Mouse (Mus musculus) adrenal gland, adult 8-10 months (tissue): ENCODE measurements around the gene Gm11168. TPM values are rescaled to one million over a fixed set of nuclear protein-coding genes. Genes with fewer than 3 reads are reported as not detected.
"Not testable (repeated sequence)": the region's sequence is repeated elsewhere in the genome, so short reads cannot be mapped to it uniquely, and the experiment has no call there.

ENCODE experiments used
- DNase-seq: peaks from one replicate; pipeline ENCODE4 v3.0.0; 2022
- total RNA-seq, 4 experiments: library from RNA; stranded (reverse); gene quantifications; 2 replicates each; pipeline ENCODE4 v1.2.4; 2022

Gm11168 gene
- under 1 TPM in 1 of 4 experiments, not detected in 3; 0.59 TPM for total RNA-seq

DNA sequence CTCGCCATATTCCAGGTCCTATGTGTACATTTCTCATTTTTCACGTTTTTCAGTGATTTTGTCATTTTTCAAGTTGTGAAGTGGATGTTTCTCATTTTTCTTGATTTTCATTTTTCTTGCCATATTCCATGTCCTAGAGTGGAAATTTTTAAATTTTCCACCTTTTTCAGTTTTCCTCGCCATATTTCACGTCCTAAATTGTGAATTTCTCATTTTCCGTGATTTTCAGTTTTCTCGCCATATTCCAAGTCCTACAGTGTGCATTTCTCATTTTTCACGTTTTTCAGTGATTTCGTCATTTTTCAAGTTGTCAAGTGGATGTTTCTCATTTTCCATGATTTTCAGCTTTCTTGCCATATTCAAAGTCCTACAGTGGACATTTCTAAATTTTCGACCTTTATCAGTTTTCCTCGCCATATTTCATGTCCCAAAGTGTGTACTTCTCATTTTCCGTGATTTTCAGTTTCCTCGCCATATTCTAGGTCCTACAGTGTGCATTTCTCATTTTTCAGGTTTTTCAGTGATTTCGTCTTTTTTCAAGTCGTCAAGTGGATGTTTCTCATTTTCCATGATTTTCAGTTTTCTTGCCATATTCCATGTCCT, at the start of gene Gm11168:
Gene Gm11168 (plus strand): TSS at position 553 of the 603 bp plus-strand sequence.
- not testable (repeated sequence) for DNase-seq

DNA sequence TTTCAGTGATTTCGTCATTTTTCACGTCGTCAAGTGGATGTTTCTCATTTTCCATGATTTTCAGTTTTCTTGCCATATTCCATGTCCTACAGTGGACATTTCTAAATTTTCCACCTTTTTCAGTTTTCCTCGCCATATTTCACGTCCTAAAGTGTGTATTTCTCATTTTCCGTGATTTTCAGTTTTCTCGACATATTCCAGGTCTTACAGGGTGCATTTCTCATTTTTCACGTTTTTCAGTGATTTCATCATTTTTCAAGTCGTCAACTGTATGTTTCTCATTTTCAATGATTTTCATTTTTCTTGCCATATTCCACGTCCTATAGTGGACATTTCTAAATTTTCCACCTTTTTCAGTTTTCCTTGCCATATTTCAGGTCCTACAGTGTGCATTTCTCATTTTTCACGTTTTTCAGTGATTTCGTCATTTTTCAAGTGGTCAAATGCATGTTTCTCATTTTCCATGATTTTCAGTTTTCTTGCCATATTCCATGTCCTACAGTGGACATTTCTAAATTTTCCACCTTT, 2.6 kb upstream of the Gm11168 start, which contains the start of gene Gm10722:
Gene Gm10722 (plus strand): TSS at position 478 of the 528 bp plus-strand sequence.
- DNase-seq, result not testable (repeated sequence)

DNA sequence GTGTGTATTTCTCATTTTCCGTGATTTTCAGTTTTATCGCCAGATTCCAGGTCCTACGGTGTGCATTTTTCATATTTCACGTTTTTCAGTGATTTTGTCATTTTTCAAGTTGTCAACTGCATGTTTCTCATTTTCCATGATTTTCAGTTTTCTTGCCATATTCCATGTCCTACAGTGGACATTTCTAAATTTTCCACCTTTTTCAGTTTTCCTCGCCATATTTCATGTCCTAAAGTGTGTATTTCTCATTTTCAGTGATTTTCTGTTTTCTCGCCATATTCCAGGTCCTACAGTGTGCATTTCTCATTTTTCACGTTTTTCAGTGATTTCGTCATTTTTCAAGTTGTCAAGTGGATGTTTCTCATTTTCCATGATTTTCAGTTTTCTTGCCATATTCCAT, 2.1 kb upstream of the Gm11168 start:
- not testable (repeated sequence) for DNase-seq

DNA sequence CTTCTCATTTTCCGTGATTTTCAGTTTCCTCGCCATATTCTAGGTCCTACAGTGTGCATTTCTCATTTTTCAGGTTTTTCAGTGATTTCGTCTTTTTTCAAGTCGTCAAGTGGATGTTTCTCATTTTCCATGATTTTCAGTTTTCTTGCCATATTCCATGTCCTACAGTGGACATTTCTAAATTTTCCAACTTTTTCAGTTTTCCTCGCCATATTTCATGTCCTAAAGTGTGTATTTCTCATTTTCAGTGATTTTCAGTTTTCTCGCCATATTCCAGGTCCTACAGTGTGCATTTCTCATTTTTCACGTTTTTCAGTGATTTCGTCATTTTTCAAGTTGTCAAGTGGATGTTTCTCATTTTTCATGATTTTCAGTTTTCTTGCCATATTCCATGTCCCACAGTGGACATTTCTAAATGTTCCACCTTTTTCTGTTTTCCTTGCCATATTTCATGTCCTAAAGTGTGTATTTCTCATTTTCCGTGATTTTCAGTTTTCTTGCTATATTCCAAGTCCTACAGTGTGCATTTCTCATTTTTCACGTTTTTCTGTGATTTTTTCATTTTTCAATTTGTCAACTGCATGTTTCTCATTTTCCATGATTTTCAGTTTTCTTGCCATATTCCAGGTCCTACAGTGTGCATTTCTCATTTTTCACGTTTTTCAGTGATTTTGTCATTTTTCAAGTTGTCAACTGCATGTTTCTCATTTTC, 1.0 kb upstream of the Gm11168 start:
- peak; percentile 97 for DNase-seq

GRCm38 (mm10) chr9:3006179-3006578, 3.0 kb downstream of the Gm11168 start:
- not testable (repeated sequence) for DNase-seq

- DNase-seq, result peak; percentile 94
Observed at GRCm38 (mm10) chr9:3006636-3007035, 3.5 kb downstream of the Gm11168 start.

DNA sequence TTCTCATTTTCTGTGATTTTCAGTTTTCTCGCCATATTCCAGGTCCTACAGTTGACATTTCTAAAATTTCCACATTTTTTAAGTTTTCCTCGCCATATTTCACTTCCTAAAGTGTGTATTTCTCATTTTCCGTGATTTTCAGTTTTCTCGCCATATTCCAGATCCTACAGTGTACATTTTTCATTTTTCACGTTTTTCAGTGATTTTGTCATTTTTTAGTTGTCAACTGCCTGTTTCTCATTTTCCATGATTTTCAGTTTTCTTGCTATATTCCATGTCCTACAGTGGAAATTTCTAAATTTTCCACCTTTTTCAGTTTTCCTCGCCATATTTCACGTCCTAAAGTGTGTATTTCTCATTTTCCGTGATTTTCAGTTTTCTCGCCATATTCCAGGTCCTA, 4.1 kb downstream of the Gm11168 start:
- not testable (repeated sequence) for DNase-seq

- DNase-seq, result not testable (repeated sequence)
Observed at GRCm38 (mm10) chr9:3009331-3009730, 6.2 kb downstream of the Gm11168 start.

DNA sequence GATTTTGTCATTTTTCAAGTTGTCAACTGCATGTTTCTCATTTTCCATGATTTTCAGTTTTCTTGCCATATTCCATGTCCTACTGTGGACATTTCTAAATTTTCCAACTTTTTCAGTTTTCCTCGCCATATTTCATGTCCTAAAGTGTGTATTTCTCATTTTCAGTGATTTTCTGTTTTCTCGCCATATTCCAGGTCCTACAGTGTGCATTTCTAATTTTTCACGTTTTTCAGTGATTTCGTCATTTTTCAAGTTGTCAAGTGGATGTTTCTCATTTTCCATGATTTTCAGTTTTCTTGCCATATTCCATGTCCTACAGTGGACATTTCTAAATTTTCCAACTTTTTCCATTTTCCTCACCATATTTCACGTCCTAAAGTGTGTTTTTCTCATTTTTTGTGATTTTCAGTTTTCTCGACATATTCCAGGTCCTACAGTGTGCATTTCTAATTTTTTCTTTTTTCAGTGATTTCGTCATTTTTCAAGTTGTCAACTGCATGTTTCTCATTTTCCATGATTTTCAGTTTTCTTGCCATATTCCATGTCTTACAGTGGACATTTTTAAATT, 9.0 kb downstream of the Gm11168 start:
- DNase-seq, result not testable (repeated sequence)

- DNase-seq, result not testable (repeated sequence)
Observed at GRCm38 (mm10) chr9:3012733-3013279, 9.7 kb downstream of the Gm11168 start, which contains the start of gene Gm10721. Gene Gm10721, plus strand, starts transcription at chr9:3013140.

DNA sequence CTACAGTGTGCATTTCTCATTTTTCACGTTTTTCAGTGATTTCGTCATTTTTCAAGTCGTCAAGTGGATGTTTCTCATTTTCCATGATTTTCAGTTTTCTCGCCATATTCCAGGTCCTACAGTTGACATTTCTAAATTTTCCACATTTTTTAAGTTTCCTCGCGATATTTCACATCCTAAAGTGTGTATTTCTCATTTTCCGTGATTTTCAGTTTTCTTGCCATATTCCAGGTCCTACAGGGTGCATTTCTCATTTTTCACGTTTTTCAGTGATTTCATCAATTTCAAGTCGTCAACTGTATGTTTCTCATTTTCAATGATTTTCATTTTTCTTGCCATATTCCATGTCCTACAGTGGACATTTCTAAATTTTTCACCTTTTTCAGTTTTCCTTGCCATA, 12.2 kb downstream of the Gm11168 start, which contains the start of gene Gm10720:
Gene Gm10720 (plus strand): TSS at position 301 of the 400 bp plus-strand sequence.
- not testable (repeated sequence) for DNase-seq

DNA sequence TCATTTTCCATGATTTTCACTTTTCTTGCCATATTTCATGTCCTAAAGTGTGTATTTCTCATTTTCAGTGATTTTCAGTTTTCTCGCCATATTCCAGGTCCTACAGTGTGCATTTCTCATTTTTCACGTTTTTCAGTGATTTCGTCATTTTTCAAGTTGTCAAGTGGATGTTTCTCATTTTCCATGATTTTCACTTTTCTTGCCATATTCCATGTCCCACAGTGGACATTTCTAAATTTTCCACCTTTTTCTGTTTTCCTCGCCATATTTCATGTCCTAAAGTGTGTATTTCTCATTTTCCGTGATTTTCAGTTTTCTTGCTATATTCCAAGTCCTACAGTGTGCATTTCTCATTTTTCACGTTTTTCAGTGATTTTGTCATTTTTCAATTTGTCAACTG, 12.8 kb downstream of the Gm11168 start:
- DNase-seq, result not testable (repeated sequence)

GRCm38 (mm10) chr9:3017108-3017507, 14.0 kb downstream of the Gm11168 start, which contains the start of gene Gm10719:
Gene Gm10719, plus strand, starts transcription at chr9:3017408.
- not testable (repeated sequence) for DNase-seq

DNA sequence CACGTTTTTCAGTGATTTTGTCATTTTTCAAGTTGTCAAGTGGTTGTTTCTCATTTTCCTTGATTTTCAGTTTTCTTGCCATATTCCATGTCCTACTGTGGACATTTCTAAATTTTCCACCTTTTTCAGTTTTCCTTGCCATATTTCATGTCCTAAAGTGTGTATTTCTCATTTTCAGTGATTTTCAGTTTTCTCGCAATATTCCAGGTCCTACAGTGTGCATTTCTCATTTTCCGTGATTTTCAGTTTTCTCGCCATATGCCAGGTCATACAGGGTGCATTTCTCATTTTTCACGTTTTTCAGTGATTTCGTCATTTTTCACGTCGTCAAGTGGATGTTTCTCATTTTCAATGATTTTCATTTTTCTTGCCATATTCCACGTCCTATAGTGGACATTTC, 15.8 kb downstream of the Gm11168 start:
- DNase-seq, result not testable (repeated sequence)

DNA sequence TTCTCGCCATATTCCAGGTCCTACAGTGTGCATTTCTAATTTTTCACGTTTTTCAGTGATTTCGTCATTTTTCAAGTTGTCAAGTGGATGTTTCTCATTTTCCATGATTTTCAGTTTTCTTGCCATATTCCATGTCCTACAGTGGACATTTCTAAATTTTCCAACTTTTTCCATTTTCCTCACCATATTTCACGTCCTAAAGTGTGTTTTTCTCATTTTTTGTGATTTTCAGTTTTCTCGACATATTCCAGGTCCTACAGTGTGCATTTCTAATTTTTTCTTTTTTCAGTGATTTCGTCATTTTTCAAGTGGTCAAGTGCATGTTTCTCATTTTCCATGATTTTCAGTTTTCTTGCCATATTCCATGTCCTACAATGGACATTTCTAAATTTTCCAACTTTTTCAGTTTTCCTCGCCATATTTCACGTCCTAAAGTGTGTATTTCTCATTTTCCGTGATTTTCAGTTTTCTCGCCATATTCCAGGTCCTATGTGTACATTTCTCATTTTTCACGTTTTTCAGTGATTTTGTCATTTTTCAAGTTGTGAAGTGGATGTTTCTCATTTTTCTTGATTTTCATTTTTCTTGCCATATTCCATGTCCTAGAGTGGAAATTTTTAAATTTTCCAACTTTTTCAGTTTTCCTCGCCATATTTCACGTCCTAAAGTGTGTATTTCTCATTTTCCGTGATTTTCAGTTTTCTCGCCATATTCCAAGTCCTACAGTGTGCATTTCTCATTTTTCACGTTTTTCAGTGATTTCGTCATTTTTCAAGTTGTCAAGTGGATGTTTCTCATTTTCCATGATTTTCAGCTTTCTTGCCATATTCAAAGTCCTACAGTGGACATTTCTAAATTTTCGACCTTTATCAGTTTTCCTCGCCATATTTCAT, 16.9 kb downstream of the Gm11168 start:
- peak; percentile 37 for DNase-seq

- peak; percentile 62 for DNase-seq
Observed at GRCm38 (mm10) chr9:3022316-3023008, 19.3 kb downstream of the Gm11168 start.

GRCm38 (mm10) chr9:3023312-3023984, 20.3 kb downstream of the Gm11168 start, which contains the start of gene Gm10718:
Gene Gm10718, plus strand, starts transcription at chr9:3023547.
- peak; percentile 10 for DNase-seq

DNA sequence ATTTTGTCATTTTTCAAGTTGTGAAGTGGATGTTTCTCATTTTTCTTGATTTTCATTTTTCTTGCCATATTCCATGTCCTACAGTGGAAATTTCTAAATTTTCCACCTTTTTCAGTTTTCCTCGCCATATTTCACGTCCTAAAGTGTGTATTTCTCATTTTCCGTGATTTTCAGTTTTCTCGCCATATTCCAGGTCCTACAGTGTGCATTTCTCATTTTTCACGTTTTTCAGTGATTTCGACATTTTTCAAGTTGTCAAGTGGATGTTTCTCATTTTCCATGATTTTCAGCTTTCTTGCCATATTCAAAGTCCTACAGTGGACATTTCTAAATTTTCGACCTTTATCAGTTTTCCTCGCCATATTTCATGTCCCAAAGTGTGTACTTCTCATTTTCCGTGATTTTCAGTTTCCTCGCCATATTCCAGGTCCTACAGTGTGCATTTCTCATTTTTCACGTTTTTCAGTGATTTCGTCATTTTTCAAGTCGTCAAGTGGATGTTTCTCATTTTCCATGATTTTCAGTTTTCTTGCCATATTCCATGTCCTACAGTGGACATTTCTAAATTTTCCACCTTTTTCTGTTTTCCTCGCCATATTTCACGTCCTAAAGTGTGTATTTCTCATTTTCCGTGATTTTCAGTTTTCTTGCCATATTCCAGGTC, 21.0 kb downstream of the Gm11168 start:
- peak; percentile 94 for DNase-seq

DNA sequence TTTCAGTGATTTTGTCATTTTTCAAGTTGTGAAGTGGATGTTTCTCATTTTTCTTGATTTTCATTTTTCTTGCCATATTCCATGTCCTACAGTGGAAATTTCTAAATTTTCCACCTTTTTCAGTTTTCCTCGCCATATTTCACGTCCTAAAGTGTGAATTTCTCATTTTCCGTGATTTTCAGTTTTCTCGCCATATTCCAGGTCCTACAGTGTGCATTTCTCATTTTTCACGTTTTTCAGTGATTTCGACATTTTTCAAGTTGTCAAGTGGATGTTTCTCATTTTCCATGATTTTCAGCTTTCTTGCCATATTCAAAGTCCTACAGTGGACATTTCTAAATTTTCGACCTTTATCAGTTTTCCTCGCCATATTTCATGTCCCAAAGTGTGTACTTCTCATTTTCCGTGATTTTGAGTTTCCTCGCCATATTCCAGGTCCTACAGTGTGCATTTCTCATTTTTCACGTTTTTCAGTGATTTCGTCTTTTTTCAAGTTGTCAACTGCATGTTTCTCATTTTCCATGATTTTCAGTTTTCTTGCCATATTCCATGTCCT, 21.8 kb downstream of the Gm11168 start, which contains the start of gene Gm10717:
Gene Gm10717 (plus strand): TSS at position 506 of the 556 bp plus-strand sequence.
- DNase-seq, result not testable (repeated sequence)
